Mouse (Mus musculus) heart, embryonic 14.5 days (tissue): ENCODE data around the gene Exd2. TPM values are rescaled to one million over a fixed set of nuclear protein-coding genes. Genes with fewer than 3 reads are reported as not detected.

ENCODE experiments used
- ATAC-seq: fragments of 200-750 bp; cut with Nextera tagmentation; 2 replicates; pipeline ENCODE4 v1.8.0; 2017; ENCODE audit warnings: low read depth, moderate TSS enrichment; ENCODE audit not compliant: insufficient number of reproducible peaks, insufficient read depth, low FRiP score
- H3K27ac ChIP-seq, 2 experiments: fragments of 200-500 bp in 1 of 2; fragments of 300-500 bp in 1 of 2; sonication (generic) in 1 of 2; replicated peaks in 1 of 2; 2 replicates each; pipeline ENCODE4 v1.5.1; 2012 to 2014; ENCODE audit warnings: low read depth in 2 of 2, low read length in 2 of 2, control low read depth in 1 of 2, mild to moderate bottlenecking in 1 of 2, mixed read lengths in 1 of 2; ENCODE audit not compliant: control insufficient read depth in 1 of 2, insufficient read depth in 1 of 2
- H3K27me3 ChIP-seq: fragments of 300-500 bp; sonication (generic); 2 replicates; pipeline ENCODE4 v1.6.1; 2014; ENCODE audit warnings: mild to moderate bottlenecking, low read length, control low read depth; ENCODE audit not compliant: control insufficient read depth, insufficient read depth
- H3K36me3 ChIP-seq: fragments of 300-500 bp; sonication (generic); 2 replicates; pipeline ENCODE4 v1.6.1; 2014; ENCODE audit warnings: mild to moderate bottlenecking, control low read depth, low read length, mixed read lengths; ENCODE audit not compliant: control insufficient read depth, insufficient read depth
- H3K4me1 ChIP-seq, 2 experiments: fragments of 200-500 bp in 1 of 2; fragments of 300-500 bp in 1 of 2; sonication (generic) in 1 of 2; 2 replicates each; pipeline ENCODE4 v1.6.1; 2012 to 2014; ENCODE audit warnings: low read length in 2 of 2, control low read depth in 1 of 2, mixed read lengths in 1 of 2; ENCODE audit not compliant: control insufficient read depth in 2 of 2, insufficient read depth in 2 of 2
- H3K4me2 ChIP-seq: fragments of 300-500 bp; sonication (generic); 2 replicates; pipeline ENCODE4 v1.6.1; 2014; ENCODE audit warnings: mild to moderate bottlenecking, low read length
- H3K4me3 ChIP-seq, 2 experiments: fragments of 200-500 bp in 1 of 2; fragments of 300-500 bp in 1 of 2; sonication (generic) in 1 of 2; 2 replicates each; pipeline ENCODE4 v1.5.1; 2012 to 2014; ENCODE audit warnings: low read length in 2 of 2, mild to moderate bottlenecking in 2 of 2, control low read depth in 1 of 2, low read depth in 1 of 2, moderate library complexity in 1 of 2; ENCODE audit not compliant: control insufficient read depth in 1 of 2, insufficient read depth in 1 of 2
- H3K9ac ChIP-seq: fragments of 300-500 bp; sonication (generic); 2 replicates; pipeline ENCODE4 v1.6.1; 2014; ENCODE audit warnings: mild to moderate bottlenecking, low read length
- H3K9me3 ChIP-seq: fragments of 300-500 bp; sonication (generic); 2 replicates; pipeline ENCODE4 v1.6.1; 2016; ENCODE audit warnings: low read length, control low read depth; ENCODE audit not compliant: control insufficient read depth
- WGBS: fragments of 180-500 bp; shearing (Covaris S2); extraction: QIAGEN DNeasy Blood & Tissue Kit; methylation state at CpG from one replicate; pipeline ENCODE4 v1.1.7; 2014; 5-methylcytosine and 5-hydroxymethylcytosine counted together
- polyA plus RNA-seq: library from polyadenylated mRNA; unstranded; fragments of >200 nt; fragmentation: Nextera tagmentation; extraction: Ambion mirVana; gene quantifications from 2 replicates; pipeline ENCODE4 v1.2.1, GENCODE M21; 2014

Gene Exd2
- polyA plus RNA-seq, 1 experiment from 2014 or later, result 17.4 TPM

- H3K9me3 ChIP-seq, result no peaks in the 10 kb centered on the region
- H3K4me1 ChIP-seq, result no peaks in the 10 kb centered on the region
- H3K4me3 ChIP-seq, result no peak overlapping the region
- no peak for ATAC-seq
- peaks cover 29% of the 10 kb centered on the region for H3K36me3 ChIP-seq
- 56% methylated on average over 1 of the region's 1 CpGs for WGBS
- H3K27me3 ChIP-seq, result no peaks in the 10 kb centered on the region
- no peak overlapping the region for H3K9ac ChIP-seq
- H3K27ac ChIP-seq, result no peak overlapping the region
- H3K4me2 ChIP-seq, result no peak overlapping the region
These were observed 32.8 kb downstream of the Exd2 start for GRCm38 (mm10) chr12:80495691-80496090.

DNA sequence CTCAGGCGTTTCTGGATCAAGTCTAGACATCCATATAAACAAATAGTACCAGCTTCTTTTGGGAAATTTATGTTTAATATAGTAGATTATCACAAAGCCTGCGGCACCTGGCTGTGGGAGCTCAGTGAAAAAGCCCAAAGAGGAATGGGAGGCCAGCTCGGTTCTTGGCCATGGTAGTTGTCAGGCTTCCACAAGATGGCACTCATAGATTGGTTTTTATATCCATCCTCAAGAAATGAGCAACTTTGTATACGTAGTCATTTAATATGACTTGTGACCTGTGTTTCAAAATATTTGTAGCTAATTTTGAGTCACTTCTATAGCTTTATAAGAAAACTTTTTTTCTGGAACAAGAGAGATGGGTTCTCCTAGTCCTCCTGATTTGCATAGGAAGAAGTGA is 35.5 kb downstream of the Exd2 start:
- no peak for ATAC-seq
- WGBS, result 55% methylated on average over 4 of the region's 4 CpGs
- no peak overlapping the region for H3K4me2 ChIP-seq
- no peaks in the 10 kb centered on the region for H3K27me3 ChIP-seq
- no peak overlapping the region for H3K4me3 ChIP-seq
- H3K4me1 ChIP-seq, result no peaks in the 10 kb centered on the region
- no peaks in the 10 kb centered on the region for H3K9me3 ChIP-seq
- no peak overlapping the region for H3K27ac ChIP-seq
- H3K9ac ChIP-seq, result no peak overlapping the region
- H3K36me3 ChIP-seq, result peaks cover 5% of the 10 kb centered on the region

DNA sequence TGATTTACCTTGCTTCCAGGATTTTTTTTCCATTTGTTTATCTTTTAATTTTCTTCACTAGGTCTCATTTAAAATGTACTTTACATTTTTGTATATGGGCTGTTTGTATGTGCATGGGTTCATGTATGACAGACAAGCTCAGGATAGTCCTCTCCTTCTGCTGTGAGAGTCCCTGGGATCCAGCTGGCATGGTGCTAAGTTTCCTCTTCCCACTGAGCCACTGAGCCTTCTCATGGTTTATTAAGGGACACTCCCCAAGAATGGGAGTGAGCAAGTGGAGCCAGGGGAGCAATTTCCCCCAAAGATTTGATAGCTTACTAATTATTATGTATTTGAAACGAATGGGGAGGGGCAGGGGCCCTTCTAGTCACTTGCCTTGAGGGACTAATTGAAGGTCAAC is 37.6 kb downstream of the Exd2 start:
- no peak overlapping the region for H3K4me3 ChIP-seq
- no peak overlapping the region for H3K9ac ChIP-seq
- ATAC-seq, result no peak
- no peak overlapping the region for H3K4me2 ChIP-seq
- 53% methylated on average over 1 of the region's 1 CpGs for WGBS
- peaks cover 3% of the 10 kb centered on the region; the same call in 1 of the 2 replicates for H3K36me3 ChIP-seq
- H3K27me3 ChIP-seq, result no peaks in the 10 kb centered on the region
- H3K4me1 ChIP-seq, result no peaks in the 10 kb centered on the region
- no peaks in the 10 kb centered on the region for H3K9me3 ChIP-seq
- no peak overlapping the region for H3K27ac ChIP-seq

DNA sequence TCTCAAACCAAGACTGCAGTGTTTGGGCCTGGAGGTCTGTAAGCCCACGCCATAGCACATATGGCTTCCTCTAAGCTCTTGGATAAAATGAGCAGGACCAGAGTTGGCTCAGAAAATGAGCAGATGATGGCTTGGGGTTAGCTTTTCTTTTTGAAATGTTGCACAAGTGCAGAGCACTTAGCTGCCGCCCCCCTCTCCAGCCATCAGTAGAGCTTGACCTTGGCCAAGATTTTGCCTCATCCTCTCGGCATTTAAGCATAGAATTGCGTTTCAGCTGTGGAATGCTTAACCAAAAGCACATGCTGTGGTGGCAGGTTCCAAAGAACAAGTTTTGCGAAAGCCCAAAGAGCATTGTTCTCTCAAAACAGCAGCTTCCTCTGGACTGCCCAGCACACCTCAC is 41.8 kb downstream of the Exd2 start:
- no peak for ATAC-seq
- Histone ChIP-seq H3K27ac (no peak overlapping the region), H3K9ac (no peak overlapping the region), H3K4me3 (no peak overlapping the region), H3K4me1 (no peaks in the 10 kb centered on the region), H3K4me2 (no peak overlapping the region), H3K27me3 (no peaks in the 10 kb centered on the region), H3K36me3 (no peaks in the 10 kb centered on the region), H3K9me3 (no peaks in the 10 kb centered on the region)
- WGBS, result 69% methylated on average over 5 of the region's 5 CpGs

DNA sequence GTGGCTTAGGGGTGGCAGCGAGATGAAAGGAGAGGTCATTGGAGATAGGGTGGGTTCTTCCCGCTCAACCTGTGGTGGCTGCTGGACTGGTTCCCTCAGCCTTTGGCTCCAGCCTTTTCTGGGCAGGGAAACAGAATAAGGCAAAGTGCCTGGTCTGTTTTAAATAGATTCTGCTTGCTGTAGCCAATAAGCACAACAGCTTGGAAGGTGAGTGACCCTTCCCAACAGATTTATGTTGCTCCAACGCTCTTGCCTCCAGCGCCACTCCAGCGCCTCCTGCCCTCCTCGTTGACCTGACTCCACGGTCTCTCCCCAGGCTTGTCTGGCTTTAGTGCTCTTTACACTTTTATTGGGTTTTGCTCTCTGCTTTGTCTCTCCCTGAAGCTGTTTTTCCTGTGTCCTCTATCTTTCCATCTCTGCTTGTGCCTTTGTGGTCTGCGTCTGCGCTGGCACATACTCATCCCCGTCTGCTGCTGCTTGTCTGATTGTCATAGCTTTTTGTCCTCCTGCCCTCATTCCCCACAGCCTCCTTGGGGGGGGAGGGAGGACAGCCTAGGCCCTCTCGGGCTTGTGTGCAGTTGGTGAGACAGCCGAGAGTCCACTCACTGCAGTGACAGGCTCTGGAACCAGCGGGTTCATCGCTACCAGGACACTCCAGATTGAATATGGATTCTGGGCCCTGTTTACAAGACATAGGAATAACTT is 44.3 kb downstream of the Exd2 start:
- H3K4me2 ChIP-seq, result no peak overlapping the region
- no peak overlapping the region for H3K4me3 ChIP-seq
- no peak overlapping the region for H3K27ac ChIP-seq
- H3K27me3 ChIP-seq, result no peaks in the 10 kb centered on the region
- H3K9ac ChIP-seq, result no peak overlapping the region
- WGBS, result 64% methylated on average over 14 of the region's 14 CpGs
- H3K9me3 ChIP-seq, result no peaks in the 10 kb centered on the region
- no peak for ATAC-seq
- H3K36me3 ChIP-seq, result no peaks in the 10 kb centered on the region
- H3K4me1 ChIP-seq, result no peaks in the 10 kb centered on the region

GRCm38 (mm10) chr12:80517977-80518376 is 55.1 kb downstream of the Exd2 start, which contains the start of gene Galnt16:
Gene Galnt16 (plus strand): TSS chr12:80518277.
- H3K4me2 ChIP-seq, result peak within 1 kb of the TSS; percentile 100
- peak within 1 kb of the TSS; percentile 58 to 66 for H3K4me3 ChIP-seq
- peaks cover 6% of the 10 kb centered on the region in 2 experiments for H3K4me1 ChIP-seq
- H3K36me3 ChIP-seq, result no peaks in the 10 kb centered on the region
- no peak for ATAC-seq
- peaks cover 83% of the 10 kb centered on the region for H3K27me3 ChIP-seq
- 6% methylated on average over 14 of the region's 14 CpGs for WGBS
- no peaks in the 10 kb centered on the region for H3K9me3 ChIP-seq
- no peak within 1 kb of the TSS for H3K27ac ChIP-seq
- H3K9ac ChIP-seq, result peak within 1 kb of the TSS; percentile 72

- peaks cover 86% of the 10 kb centered on the region for H3K27me3 ChIP-seq
These were observed 55.5 kb downstream of the Exd2 start for GRCm38 (mm10) chr12:80518393-80518756.

More at GRCm38 (mm10) chr12:80518393-80518756, 55.5 kb downstream of the Exd2 start:
- peak overlapping the region; percentile 72 for H3K9ac ChIP-seq
- H3K36me3 ChIP-seq, result no peaks in the 10 kb centered on the region
- no peak overlapping the region for H3K27ac ChIP-seq
- 0 out of 2 replicates have a peak, but pooled peaks have one; percentile 9 for ATAC-seq
- under 1% methylated on average over 25 of the region's 25 CpGs for WGBS
- H3K4me2 ChIP-seq, result peak overlapping the region; percentile 100
- H3K9me3 ChIP-seq, result no peaks in the 10 kb centered on the region
- peak overlapping the region; percentile 58 to 66 for H3K4me3 ChIP-seq
- H3K4me1 ChIP-seq, result peaks cover 6% of the 10 kb centered on the region in 2 experiments
